Mouse (Mus musculus): ENCODE data around the gene Slc35e4. TPM values are rescaled to one million over a fixed set of nuclear protein-coding genes. Genes with fewer than 3 reads are reported as not detected.

Slc35e4 gene
- polyA plus RNA-seq, 1 experiment from 2014 or later: 3.2 TPM

DNA sequence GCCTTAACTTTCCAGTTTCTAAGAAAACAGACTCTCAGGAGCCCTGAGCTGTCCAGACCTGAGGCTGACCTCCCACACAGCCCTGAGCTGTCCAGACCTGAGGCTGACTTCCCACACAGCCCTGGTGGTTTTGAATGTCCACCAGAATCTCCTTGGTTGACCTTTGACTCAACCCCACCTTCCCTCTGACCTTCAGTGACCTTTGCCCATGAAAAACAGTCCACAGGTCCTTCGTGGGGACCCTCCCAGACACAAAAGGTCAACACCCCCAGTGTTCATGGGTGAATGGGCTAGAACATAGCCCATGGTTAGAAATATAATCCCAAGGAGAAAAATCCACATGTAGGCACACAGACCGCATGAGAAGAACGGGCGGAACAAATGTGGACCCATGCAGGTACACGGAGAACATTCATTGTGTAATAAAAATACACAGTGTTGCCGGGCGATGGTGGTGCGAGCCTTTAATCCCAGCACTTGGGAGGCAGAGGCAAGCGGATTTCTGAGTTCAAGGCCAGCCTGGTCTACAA is 19.4 kb upstream of the Slc35e4 start:
- Histone ChIP-seq H3K27me3 (replicated peaks) (no peaks in the 10 kb centered on the region), H3K9me3 (no peaks in the 10 kb centered on the region), H3K4me2 (replicated peaks) (no peak overlapping the region), H3K36me3 (no peaks in the 10 kb centered on the region), H3K27ac (no peak overlapping the region), H3K9ac (no peak overlapping the region), H3K4me1 (replicated peaks) (peaks cover 7% of the 10 kb centered on the region; the same call in 1 of the 2 replicates), H3K4me3 (replicated peaks) (no peak overlapping the region)
- ATAC-seq: no peak
- 90% methylated on average over 9 of the region's 9 CpGs for WGBS

DNA sequence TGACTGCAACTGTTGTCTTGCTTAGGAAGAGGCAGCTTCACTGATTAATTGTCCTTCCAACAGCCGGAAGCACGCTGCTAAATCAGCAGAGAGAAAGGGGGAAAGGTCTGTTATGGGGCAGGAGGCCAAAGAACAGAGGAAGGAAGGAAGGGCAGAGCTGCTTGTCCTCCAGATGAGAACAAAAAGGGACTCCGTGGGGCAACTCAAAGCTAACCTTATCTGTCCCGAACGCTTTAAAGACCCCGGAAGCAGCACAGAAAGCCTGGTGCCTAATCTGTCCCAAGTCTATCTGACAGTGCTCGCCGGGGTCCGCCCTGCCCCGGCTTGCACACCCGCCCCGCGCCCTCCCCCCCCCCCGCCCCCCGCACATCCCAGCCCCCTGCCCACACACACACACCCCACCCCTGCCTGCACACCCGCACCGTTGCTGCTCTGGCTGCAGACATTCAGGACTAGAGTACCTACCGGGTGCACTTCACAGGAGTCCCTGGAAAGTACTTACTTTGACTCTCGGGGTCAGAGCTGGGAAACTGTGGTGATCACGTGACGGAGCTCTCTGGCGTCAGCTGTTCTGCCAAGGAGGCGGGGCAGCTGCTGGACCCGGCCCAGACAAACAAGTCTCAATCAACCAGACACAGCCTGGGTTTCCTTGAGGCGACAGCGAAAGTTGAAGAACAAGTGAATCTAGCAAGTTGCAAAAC is 17.2 kb upstream of the Slc35e4 start, which contains the start of gene Tcn2:
Gene Tcn2, minus strand, starts transcription at position 649 of the 701 bp plus-strand sequence.
- H3K4me1 ChIP-seq (replicated peaks): peaks cover 7% of the 10 kb centered on the region; the same call in 1 of the 2 replicates
- H3K36me3 ChIP-seq: no peaks in the 10 kb centered on the region
- peak within 1 kb of the TSS; percentile 42 for H3K9ac ChIP-seq
- H3K4me3 ChIP-seq (replicated peaks): peak within 1 kb of the TSS; percentile 49
- H3K9me3 ChIP-seq: no peaks in the 10 kb centered on the region
- ATAC-seq: peak; percentile 95
- no peak within 1 kb of the TSS for H3K27ac ChIP-seq
- WGBS: under 1% methylated on average over 19 of the region's 26 CpGs
- H3K4me2 ChIP-seq (replicated peaks): peak within 1 kb of the TSS; percentile 74
- H3K27me3 ChIP-seq (replicated peaks): no peaks in the 10 kb centered on the region

DNA sequence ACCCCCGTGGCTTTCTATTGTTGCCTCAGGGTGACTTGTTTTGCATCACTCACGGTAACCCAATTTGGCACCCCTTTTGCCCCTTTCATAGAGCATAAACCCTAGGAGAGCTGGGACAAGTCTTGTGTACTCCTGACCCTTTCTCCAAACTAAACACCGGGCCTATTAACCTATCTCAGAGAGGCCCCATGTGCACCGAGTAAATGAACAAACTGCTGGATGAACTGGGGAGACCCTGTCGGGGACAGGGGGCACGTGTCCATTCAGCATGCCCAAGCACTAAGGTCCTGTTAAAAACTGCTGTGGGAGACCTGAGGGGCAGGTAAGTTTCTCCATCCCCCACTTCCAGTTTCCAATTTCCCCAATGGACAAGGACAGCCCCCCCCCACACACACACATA is 16.5 kb upstream of the Slc35e4 start:
- WGBS: 34% methylated on average over 6 of the region's 6 CpGs
- Histone ChIP-seq H3K4me2 (replicated peaks) (peak overlapping the region; percentile 74), H3K27me3 (replicated peaks) (no peaks in the 10 kb centered on the region), H3K9ac (peak overlapping the region; percentile 42; the same call in 1 of the 2 replicates), H3K27ac (no peak overlapping the region), H3K9me3 (no peaks in the 10 kb centered on the region), H3K4me1 (replicated peaks) (peaks cover 7% of the 10 kb centered on the region; the same call in 1 of the 2 replicates), H3K36me3 (no peaks in the 10 kb centered on the region), H3K4me3 (replicated peaks) (peak overlapping the region; percentile 49)
- ATAC-seq: no peak

DNA sequence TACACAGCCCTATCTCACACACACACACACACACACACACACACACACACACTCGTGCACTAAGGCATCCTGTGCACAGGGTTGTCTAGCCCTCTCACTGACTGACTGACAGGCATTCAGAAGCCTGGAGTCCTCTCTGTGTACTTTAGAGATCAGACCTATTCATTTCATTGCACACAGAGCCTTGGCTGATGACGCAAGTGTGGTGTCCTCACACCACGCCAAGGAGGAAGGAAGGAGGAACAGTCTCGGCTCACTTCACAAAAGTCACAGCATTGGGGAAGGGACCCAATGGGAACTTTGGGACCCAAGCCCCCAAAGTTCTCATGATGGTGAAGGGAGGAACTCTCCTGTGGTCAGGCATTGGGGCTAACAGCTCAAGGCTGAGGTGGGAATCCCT is 15.6 kb upstream of the Slc35e4 start:
- H3K9me3 ChIP-seq: no peaks in the 10 kb centered on the region
- WGBS: 75% methylated on average over 4 of the region's 4 CpGs
- H3K4me2 ChIP-seq (replicated peaks): no peak overlapping the region

DNA sequence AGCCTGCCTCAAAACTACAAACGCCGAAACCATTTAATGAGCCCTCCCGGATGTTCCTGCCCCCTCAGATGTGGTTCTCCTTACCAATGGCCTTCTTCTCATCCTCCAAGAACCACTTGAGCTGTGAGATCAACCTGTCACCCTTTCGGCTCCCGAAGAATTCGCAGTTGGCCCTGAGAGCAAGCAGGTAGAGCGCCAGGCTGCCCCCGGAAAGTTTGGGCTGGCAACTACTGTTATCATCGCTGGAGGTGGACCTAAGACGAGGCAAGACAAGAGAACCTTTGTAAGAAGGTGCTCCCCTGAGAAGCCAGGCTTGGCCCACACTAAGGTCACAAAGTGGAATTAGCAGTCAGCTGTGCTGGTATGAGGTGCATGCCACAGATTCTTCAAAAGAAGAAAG is 11.5 kb upstream of the Slc35e4 start:
- Histone ChIP-seq H3K4me2 (replicated peaks) (no peak overlapping the region), H3K4me3 (replicated peaks) (no peak overlapping the region), H3K27me3 (replicated peaks) (no peaks in the 10 kb centered on the region), H3K36me3 (no peaks in the 10 kb centered on the region), H3K4me1 (replicated peaks) (peaks cover 2% of the 10 kb centered on the region; the same call in 1 of the 2 replicates), H3K9ac (no peak overlapping the region), H3K27ac (no peak overlapping the region), H3K9me3 (no peaks in the 10 kb centered on the region)
- no peak for ATAC-seq
- WGBS: 94% methylated on average over 10 of the region's 10 CpGs

More for the DNA sequence above, 15.6 kb upstream of the Slc35e4 start:
- no peak for ATAC-seq
- no peak overlapping the region for H3K4me3 ChIP-seq (replicated peaks)
- H3K27ac ChIP-seq: no peak overlapping the region
- peaks cover 7% of the 10 kb centered on the region; the same call in 1 of the 2 replicates for H3K4me1 ChIP-seq (replicated peaks)
- no peaks in the 10 kb centered on the region for H3K36me3 ChIP-seq
- H3K9ac ChIP-seq: no peak overlapping the region
- H3K27me3 ChIP-seq (replicated peaks): no peaks in the 10 kb centered on the region

DNA sequence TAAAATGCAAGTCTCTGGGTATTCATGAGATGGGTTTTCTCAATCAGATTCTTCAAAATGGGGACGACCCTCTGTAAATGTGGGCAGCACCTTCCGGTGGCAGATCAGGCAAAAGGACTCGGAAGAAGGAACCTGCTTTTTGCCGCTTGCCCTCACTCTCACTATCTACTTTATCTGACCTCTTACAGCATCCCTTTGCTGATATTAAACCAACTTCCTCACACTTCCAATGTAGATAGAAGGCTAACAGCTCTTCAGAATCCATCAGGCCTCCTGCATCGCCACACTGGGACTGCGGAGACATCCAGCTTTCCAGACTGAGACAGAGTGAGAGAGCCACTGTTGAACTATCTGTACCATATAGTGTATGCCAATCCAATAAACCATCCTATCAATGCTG is 8.3 kb upstream of the Slc35e4 start:
- no peaks in the 10 kb centered on the region for H3K36me3 ChIP-seq
- ATAC-seq: no peak
- no peaks in the 10 kb centered on the region for H3K27me3 ChIP-seq (replicated peaks)
- H3K9me3 ChIP-seq: no peaks in the 10 kb centered on the region
- H3K27ac ChIP-seq: no peak overlapping the region
- H3K4me2 ChIP-seq (replicated peaks): no peak overlapping the region
- no peak overlapping the region for H3K4me3 ChIP-seq (replicated peaks)
- H3K9ac ChIP-seq: no peak overlapping the region
- 94% methylated on average over 6 of the region's 6 CpGs for WGBS
- H3K4me1 ChIP-seq (replicated peaks): no peaks in the 10 kb centered on the region

DNA sequence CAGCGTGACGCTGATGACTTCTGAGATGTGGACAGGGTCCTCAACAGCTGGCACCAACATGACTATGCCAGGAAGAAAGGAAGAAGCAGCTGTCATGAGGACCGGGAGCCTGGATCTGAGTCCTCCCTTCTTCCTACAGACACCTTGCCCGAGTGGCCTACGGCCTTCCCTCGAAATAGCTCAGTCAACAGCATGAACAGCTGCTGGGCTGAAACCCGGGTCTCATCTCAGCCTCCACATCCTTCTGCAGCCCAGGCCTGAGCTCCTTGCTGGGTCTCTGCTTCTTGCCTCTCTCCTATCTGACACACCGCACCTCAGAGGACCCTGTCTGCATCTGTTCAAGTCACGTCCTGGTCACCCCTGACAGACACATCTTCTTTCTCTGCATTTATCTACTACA is 7.7 kb upstream of the Slc35e4 start:
- no peak overlapping the region for H3K27ac ChIP-seq
- no peak overlapping the region for H3K9ac ChIP-seq
- no peak overlapping the region for H3K4me3 ChIP-seq (replicated peaks)
- 93% methylated on average over 9 of the region's 9 CpGs for WGBS
- no peak for ATAC-seq
- H3K4me1 ChIP-seq (replicated peaks): no peaks in the 10 kb centered on the region
- no peaks in the 10 kb centered on the region for H3K9me3 ChIP-seq
- no peaks in the 10 kb centered on the region for H3K36me3 ChIP-seq
- no peak overlapping the region for H3K4me2 ChIP-seq (replicated peaks)
- H3K27me3 ChIP-seq (replicated peaks): no peaks in the 10 kb centered on the region

DNA sequence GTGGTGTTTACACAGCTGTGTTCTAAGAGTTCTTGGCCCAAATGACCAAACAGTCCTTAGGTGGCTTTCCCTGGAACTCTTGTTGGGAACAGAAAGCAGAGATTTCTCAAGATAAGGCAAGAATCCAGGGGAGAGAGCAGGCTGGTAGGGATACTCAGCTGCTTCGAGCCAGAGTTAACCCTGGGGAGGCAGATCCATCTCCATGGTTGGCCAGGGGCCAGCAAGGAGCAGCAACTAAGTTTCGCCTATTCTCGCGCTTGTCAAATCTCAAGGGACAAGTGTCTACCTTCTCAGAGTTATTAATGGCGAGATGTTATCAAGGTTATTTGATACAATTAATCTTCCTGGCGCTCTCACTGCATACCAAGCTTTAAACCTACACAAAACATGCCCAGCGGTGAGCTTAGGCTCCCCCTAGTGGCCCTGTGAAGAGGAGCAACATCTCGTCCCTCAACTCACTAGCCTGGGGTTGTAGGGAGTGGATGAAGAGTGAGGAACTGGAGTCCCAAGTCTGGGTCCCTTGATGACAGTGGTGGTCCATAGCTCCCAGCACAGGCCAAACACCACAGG is 6.9 kb upstream of the Slc35e4 start:
- no peak for ATAC-seq
- Histone ChIP-seq H3K4me3 (replicated peaks) (no peak overlapping the region), H3K36me3 (no peaks in the 10 kb centered on the region), H3K4me1 (replicated peaks) (no peaks in the 10 kb centered on the region), H3K27ac (no peak overlapping the region), H3K4me2 (replicated peaks) (no peak overlapping the region), H3K9me3 (no peaks in the 10 kb centered on the region), H3K27me3 (replicated peaks) (no peaks in the 10 kb centered on the region), H3K9ac (no peak overlapping the region)
- WGBS: 42% methylated on average over 8 of the region's 8 CpGs

DNA sequence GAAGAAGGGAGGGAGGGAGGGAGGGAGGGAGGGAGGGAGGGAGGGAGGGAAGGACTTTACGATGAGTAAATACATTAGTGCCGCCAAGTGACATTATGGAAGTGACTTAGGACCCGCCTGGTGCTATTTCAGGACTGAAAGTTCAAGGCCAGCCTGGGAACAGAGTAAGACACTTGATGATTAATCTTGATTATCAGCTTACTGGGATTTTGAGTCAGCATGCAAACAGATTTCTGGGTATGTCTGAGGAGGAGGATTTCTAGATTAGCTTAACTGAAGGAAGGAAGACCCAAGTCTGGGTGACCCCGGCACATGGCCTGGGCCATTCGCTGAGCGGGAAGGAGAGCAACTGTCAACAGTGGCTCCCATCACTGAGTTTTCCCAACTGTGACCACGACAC is 6.0 kb upstream of the Slc35e4 start:
- H3K27me3 ChIP-seq (replicated peaks): no peaks in the 10 kb centered on the region; the same call in 1 of the 2 replicates
- 87% methylated on average over 7 of the region's 7 CpGs for WGBS
- H3K27ac ChIP-seq: no peak overlapping the region
- ATAC-seq: no peak
- no peaks in the 10 kb centered on the region for H3K4me1 ChIP-seq (replicated peaks)
- H3K4me3 ChIP-seq (replicated peaks): no peak overlapping the region
- no peak overlapping the region for H3K9ac ChIP-seq
- no peaks in the 10 kb centered on the region for H3K9me3 ChIP-seq
- no peaks in the 10 kb centered on the region for H3K36me3 ChIP-seq
- no peak overlapping the region for H3K4me2 ChIP-seq (replicated peaks)

DNA sequence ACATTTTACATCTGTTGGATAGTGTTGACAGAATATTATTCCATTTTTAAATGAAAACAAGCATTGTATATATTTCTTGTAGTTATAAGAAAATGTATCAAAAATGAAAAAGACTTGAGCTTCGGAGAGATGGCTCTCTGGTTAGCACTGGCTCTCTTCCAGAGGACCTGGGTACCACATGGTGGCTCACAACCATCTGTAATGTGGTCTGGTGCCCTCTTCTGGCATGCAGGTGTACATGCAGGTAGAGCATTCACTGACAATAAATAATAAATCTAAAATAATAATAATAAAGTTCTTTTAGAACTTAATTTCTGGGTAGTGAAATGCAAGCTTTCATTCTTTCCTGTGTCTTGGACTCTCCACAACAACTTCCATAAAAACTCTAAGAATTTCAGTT is 4.3 kb upstream of the Slc35e4 start:
- no peak overlapping the region for H3K9ac ChIP-seq
- H3K27me3 ChIP-seq (replicated peaks): no peaks in the 10 kb centered on the region; the same call in 1 of the 2 replicates
- H3K4me2 ChIP-seq (replicated peaks): no peak overlapping the region
- H3K4me1 ChIP-seq (replicated peaks): peaks cover 6% of the 10 kb centered on the region; the same call in 1 of the 2 replicates
- ATAC-seq: no peak
- 51% methylated on average over 1 of the region's 1 CpGs for WGBS
- no peaks in the 10 kb centered on the region for H3K36me3 ChIP-seq
- no peaks in the 10 kb centered on the region for H3K9me3 ChIP-seq
- H3K4me3 ChIP-seq (replicated peaks): no peak overlapping the region
- no peak overlapping the region for H3K27ac ChIP-seq

DNA sequence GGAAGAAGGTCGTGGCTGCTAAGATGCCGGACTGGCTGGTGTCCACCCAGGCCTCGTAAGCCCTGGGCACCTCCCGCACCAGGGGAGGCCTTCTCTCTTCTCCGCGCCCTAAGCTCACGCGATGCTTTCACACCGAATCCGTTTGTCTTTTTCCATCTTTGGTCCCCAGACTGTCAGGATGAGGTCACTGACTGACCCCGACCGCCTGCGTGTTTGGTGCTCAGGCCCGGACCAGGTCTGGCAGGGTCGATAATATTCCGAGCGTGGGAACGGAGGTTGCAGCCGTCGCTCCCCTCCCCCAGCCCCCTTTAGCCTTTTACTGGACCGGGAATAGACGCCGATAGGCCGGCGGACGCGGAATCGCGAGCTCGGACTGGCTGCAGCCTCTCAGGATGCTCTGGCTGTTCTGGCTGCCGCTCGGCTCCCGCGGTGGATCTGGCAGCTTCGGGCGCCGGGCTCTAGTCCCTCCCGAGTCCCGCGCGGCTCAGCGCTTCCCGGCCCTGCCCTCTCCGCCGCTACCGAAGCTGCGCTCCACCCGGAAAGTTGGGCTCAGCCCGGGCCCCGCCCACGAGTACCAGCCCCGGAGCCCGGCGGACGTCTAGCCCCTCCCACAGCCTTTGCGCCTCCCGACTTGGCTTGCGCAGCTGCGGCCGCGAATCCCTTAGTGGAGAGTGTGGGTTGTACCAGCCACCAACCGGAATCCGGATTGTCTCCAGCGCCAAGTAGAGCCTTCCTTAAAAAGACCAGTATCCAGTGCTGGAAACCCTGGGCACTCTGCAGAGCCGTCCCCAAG is 952 bp downstream of the Slc35e4 start:
- H3K4me2 ChIP-seq (replicated peaks): peak overlapping the region; percentile 95
- H3K27ac ChIP-seq: peak overlapping the region; percentile 22; the same call in 1 of the 2 replicates
- peak; percentile 88 for ATAC-seq
- peak overlapping the region; percentile 62 for H3K4me3 ChIP-seq (replicated peaks)
- peak overlapping the region; percentile 43 for H3K9ac ChIP-seq
- no peaks in the 10 kb centered on the region for H3K36me3 ChIP-seq
- peaks cover 10% of the 10 kb centered on the region for H3K27me3 ChIP-seq (replicated peaks)
- under 1% methylated on average over 65 of the region's 65 CpGs for WGBS
- H3K9me3 ChIP-seq: no peaks in the 10 kb centered on the region
- peaks cover 23% of the 10 kb centered on the region for H3K4me1 ChIP-seq (replicated peaks)

DNA sequence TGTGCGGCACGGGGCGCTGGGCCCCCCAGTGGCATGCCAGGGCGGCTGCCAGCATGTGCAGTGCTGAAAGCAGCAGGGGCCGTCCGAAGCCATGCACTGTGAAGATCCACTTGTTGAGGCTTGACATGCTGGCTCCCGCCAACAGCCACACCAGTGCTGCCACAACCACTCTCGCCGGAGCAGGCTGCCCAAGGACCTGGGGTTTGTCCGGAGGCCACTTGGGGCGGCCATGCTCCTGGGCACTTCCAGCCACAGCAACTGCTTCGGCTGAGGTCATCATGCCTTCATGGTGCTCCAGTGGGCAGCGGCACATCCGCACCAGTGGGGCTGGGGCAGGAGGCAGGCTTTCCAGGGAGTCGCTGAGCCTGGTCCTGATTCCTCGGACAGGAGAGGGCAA is 1.6 kb downstream of the Slc35e4 start:
- peaks cover 10% of the 10 kb centered on the region for H3K27me3 ChIP-seq (replicated peaks)
- no peak overlapping the region for H3K27ac ChIP-seq
- peaks cover 23% of the 10 kb centered on the region for H3K4me1 ChIP-seq (replicated peaks)
- H3K9me3 ChIP-seq: no peaks in the 10 kb centered on the region
- peak overlapping the region; percentile 95 for H3K4me2 ChIP-seq (replicated peaks)
- WGBS: 6% methylated on average over 16 of the region's 16 CpGs
- 0 out of 2 replicates have a peak, but pooled peaks have one; percentile 0 for ATAC-seq
- peak overlapping the region; percentile 43; the same call in 1 of the 2 replicates for H3K9ac ChIP-seq
- peak overlapping the region; percentile 62 for H3K4me3 ChIP-seq (replicated peaks)
- H3K36me3 ChIP-seq: no peaks in the 10 kb centered on the region

All from intestine, embryonic 15.5 days (tissue).